Mouse (Mus musculus) midbrain, embryonic 15.5 days (tissue): ENCODE data around the gene Taf1d. TPM values are rescaled to one million over a fixed set of nuclear protein-coding genes. Genes with fewer than 3 reads are reported as not detected.

Experiments used
- ATAC-seq: fragments of 200-750 bp; cut with Nextera tagmentation; replicated peaks from 2 replicates; pipeline ENCODE4 v1.8.0; 2017; ENCODE audit warnings: moderate TSS enrichment
- H3K27ac ChIP-seq: fragments of 300-500 bp; sonication (generic); 2 replicates; pipeline ENCODE4 v1.5.1; 2015; ENCODE audit warnings: mild to moderate bottlenecking, inconsistent platforms
- H3K27me3 ChIP-seq: fragments of 300-500 bp; sonication (generic); replicated peaks from 2 replicates; pipeline ENCODE4 v1.6.1; 2015; ENCODE audit warnings: inconsistent platforms
- H3K36me3 ChIP-seq: fragments of 300-500 bp; sonication (generic); replicated peaks from 2 replicates; pipeline ENCODE4 v1.6.1; 2015; ENCODE audit warnings: inconsistent platforms
- H3K4me1 ChIP-seq: fragments of 300-500 bp; sonication (generic); 2 replicates; pipeline ENCODE4 v1.6.1; 2015; ENCODE audit warnings: inconsistent platforms
- H3K4me2 ChIP-seq: fragments of 300-500 bp; sonication (generic); 2 replicates; pipeline ENCODE4 v1.6.1; 2015; ENCODE audit warnings: inconsistent platforms, mild to moderate bottlenecking, moderate library complexity
- H3K4me3 ChIP-seq: fragments of 300-500 bp; sonication (generic); 2 replicates; pipeline ENCODE4 v1.5.1; 2015; ENCODE audit warnings: mild to moderate bottlenecking, inconsistent platforms
- H3K9ac ChIP-seq: fragments of 300-500 bp; sonication (generic); 2 replicates; pipeline ENCODE4 v1.6.1; 2015; ENCODE audit warnings: mild to moderate bottlenecking, inconsistent platforms
- H3K9me3 ChIP-seq: fragments of 300-500 bp; sonication (generic); 2 replicates; pipeline ENCODE4 v1.6.1; 2016; ENCODE audit warnings: inconsistent platforms
- WGBS: fragments of 180-500 bp; shearing (Covaris S2); methylation state at CpG from one replicate; pipeline ENCODE4 v1.1.7; 2015; ENCODE audit warnings: mixed read lengths; 5-methylcytosine and 5-hydroxymethylcytosine counted together
- polyA plus RNA-seq: library from polyadenylated mRNA; unstranded; fragments of >200 nt; fragmentation: Nextera tagmentation; extraction: Ambion mirVana; gene quantifications from 2 replicates; pipeline ENCODE4 v1.2.1, GENCODE M21; 2015

Taf1d gene
- 41.1 and 48.9 TPM in 2 replicates for polyA plus RNA-seq

DNA sequence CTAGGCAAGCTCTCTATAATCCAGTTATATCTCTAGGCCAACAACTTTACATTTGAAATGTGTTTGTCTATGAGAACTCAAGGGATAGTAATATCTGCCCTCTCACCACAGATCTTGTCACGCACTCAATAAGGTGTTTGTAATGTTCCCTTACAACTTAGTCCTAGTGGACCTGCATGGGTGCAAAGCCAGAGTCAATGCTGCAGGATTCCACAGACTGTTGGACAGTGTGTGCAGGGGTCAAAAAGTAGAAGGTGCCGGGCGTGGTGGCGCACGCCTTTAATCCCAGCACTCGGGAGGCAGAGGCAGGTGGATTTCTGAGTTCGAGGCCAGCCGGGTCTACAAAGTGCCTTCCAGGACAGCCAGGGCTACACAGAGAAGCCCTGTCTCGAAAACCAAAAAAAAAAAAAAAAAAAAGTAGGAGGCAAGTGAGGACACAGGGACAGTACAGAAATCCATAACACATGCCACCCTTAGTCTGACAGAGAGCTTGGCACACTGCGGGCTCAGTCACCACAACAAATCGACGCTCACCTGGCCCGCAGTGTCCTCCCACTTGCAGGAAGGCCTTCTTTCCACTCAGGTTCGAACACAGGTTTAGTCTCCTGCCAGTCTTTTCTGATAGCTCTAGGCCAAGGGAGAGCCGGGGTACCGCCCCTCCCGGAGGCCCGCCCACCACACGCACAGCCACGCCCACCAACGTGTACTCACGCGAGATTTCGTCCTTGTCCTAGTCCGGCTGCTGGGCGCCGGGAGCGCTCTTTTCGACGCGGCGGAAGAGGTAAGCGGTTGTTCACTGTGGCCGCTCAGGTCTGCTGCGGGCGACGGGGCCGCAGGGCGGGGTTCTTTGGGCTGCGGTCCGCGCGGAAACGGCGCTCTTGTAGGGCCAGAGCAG, at the start of gene Taf1d:
Taf1d (plus strand) TSS at position 712 of the 895 bp plus-strand sequence.
- WGBS: 13% methylated on average over 45 of the region's 45 CpGs
- Histone ChIP-seq H3K4me1 (peaks cover 33% of the 10 kb centered on the region), H3K9me3 (no peaks in the 10 kb centered on the region), H3K4me3 (peak within 1 kb of the TSS; percentile 98), H3K27me3 (no peaks in the 10 kb centered on the region), H3K9ac (peak within 1 kb of the TSS; percentile 99), H3K4me2 (peak within 1 kb of the TSS; percentile 74), H3K36me3 (peaks cover 12% of the 10 kb centered on the region), H3K27ac (peak within 1 kb of the TSS; percentile 92)
- peak; percentile 99 for ATAC-seq

DNA sequence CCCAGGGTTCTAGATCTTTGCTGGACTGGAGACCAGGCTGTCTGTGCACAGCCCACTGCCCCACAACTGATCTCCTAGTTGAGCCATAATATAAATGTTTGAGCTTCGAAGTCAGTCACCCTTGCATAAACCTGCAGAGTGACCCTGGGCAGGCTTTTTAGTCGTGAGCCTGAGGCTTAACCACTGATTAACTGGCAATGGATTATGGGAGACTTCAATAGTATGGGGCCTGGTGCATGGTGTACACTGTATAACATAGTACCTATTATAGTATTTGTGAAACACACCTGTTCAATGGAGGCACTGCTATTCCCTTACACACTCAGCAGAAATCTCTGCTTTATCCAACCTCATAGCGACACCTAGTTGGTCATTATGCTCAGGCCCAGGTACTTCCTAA, 49.8 kb upstream of the Taf1d start:
- no peak overlapping the region for H3K9ac ChIP-seq
- no peak overlapping the region for H3K27ac ChIP-seq
- 74% methylated on average over 3 of the region's 3 CpGs for WGBS
- H3K27me3 ChIP-seq: no peaks in the 10 kb centered on the region
- no peak for ATAC-seq
- H3K36me3 ChIP-seq: peaks cover 10% of the 10 kb centered on the region; the same call in 1 of the 2 replicates
- no peak overlapping the region for H3K4me2 ChIP-seq
- H3K4me1 ChIP-seq: no peaks in the 10 kb centered on the region
- no peak overlapping the region for H3K4me3 ChIP-seq
- no peaks in the 10 kb centered on the region for H3K9me3 ChIP-seq

DNA sequence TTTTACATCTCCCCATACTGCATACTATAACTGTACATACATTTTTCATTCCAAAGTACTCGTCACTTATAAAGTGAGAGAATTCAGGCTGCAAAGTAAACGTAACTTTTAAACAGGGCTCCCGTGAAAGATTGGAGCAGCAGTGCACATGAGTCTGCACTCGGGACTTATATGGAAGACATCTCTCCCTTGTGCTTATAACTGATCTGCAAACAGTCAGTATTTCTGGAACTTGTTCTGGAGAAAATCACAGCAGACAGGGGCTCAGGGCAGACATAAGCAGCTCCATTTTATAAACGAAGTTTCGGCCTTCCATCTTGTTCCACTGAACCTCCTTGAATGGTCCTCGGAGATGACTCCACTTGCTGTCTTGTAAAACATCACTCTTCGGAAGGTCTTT, 44.0 kb upstream of the Taf1d start:
- no peak overlapping the region for H3K27ac ChIP-seq
- H3K27me3 ChIP-seq: no peaks in the 10 kb centered on the region
- no peak for ATAC-seq
- H3K9me3 ChIP-seq: no peaks in the 10 kb centered on the region
- 95% methylated on average over 8 of the region's 8 CpGs for WGBS
- no peak overlapping the region for H3K9ac ChIP-seq
- H3K4me3 ChIP-seq: no peak overlapping the region
- H3K4me1 ChIP-seq: no peaks in the 10 kb centered on the region
- H3K36me3 ChIP-seq: peaks cover 55% of the 10 kb centered on the region
- no peak overlapping the region for H3K4me2 ChIP-seq

DNA sequence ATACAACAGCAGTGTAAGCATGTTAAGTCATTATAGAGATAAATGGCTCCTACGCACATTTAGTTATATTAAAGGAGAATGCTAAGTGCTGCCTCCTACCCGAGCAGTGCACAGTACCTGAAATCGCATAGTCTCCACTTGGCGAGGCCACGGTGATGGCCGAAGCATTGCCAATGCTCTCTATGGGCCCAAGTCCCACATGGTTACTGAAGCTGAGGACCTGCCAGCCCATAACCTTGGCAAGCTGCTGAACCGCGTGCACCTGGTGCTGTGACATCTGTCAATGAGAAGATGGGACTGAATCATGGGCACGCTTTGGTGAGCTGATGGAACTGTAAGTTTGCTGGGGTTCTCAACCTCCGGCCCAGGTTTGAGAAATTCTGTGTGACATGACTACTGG, 42.5 kb upstream of the Taf1d start:
- Histone ChIP-seq H3K4me2 (no peak overlapping the region), H3K9ac (no peak overlapping the region), H3K36me3 (peaks cover 67% of the 10 kb centered on the region), H3K27me3 (no peaks in the 10 kb centered on the region), H3K9me3 (no peaks in the 10 kb centered on the region), H3K27ac (no peak overlapping the region), H3K4me1 (no peaks in the 10 kb centered on the region), H3K4me3 (no peak overlapping the region)
- 95% methylated on average over 10 of the region's 10 CpGs for WGBS
- no peak for ATAC-seq

DNA sequence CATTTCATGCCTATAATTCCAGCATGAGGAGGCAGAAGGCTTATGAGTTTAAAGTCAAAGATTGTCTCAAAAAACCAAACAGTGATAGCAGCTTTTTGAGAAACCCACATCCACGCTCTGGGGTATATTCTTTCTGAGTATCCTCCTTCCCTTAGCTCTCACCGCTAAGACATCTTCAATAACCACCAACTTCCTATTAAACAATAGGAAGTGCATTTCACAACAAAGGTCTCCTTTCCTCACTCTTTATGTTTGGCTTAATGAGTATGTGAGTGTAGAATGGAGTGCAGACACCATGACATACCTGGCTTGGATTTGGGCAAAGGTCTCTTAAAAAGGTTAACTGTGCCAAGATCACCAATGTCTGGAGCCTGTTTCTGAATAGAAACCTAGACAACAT, 32.0 kb upstream of the Taf1d start:
- Histone ChIP-seq H3K27ac (no peak overlapping the region), H3K9me3 (no peaks in the 10 kb centered on the region), H3K4me3 (no peak overlapping the region), H3K27me3 (no peaks in the 10 kb centered on the region), H3K4me2 (no peak overlapping the region), H3K9ac (no peak overlapping the region), H3K36me3 (peaks cover 71% of the 10 kb centered on the region), H3K4me1 (peaks cover 15% of the 10 kb centered on the region)
- WGBS: 93% methylated on average over 2 of the region's 2 CpGs
- ATAC-seq: no peak

DNA sequence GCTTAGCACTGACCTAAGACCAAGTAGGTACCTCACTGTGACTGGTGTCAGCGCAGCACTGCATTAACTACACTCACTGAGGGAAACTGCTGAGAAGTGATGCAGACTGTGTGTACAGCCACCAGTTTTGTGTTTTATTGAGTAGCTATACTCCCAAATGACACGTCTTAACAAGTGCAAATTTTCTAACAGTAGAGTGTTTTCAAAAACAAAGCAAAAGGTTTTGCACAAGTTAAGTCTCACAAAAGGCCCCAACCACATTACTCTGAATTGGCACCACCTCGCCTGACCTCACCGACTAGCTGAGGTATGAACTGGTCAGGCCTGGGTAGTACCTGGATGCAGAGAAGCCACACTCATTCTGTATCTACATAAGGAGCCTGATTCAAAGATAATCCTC, 29.2 kb upstream of the Taf1d start:
- Histone ChIP-seq H3K36me3 (peaks cover 43% of the 10 kb centered on the region), H3K27me3 (no peaks in the 10 kb centered on the region), H3K9ac (no peak overlapping the region), H3K4me3 (no peak overlapping the region), H3K4me1 (peaks cover 28% of the 10 kb centered on the region), H3K9me3 (no peaks in the 10 kb centered on the region), H3K4me2 (no peak overlapping the region), H3K27ac (no peak overlapping the region)
- no peak for ATAC-seq
- 95% methylated on average over 4 of the region's 4 CpGs for WGBS

DNA sequence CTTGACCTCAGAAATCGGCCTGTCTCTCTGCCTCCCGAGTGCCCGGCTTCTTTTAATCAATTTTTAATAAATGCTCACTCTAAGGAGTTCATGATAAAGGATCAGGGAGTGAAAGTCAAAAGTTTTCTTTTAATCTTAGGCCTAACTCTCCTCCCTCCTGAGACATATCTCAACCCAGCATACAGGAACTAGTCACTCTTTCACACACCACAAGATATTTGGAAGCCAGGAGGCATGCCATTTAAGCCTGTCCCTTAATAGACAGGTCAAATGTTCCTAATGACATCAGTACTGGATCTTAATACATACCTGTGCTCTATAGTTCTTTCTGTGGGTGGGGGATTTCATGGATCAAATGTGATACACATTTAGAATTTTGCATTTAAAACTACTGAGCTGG, 27.7 kb upstream of the Taf1d start:
- no peaks in the 10 kb centered on the region for H3K27me3 ChIP-seq
- peaks cover 29% of the 10 kb centered on the region for H3K36me3 ChIP-seq
- H3K4me2 ChIP-seq: no peak overlapping the region
- H3K4me1 ChIP-seq: peaks cover 28% of the 10 kb centered on the region
- no peaks in the 10 kb centered on the region for H3K9me3 ChIP-seq
- H3K4me3 ChIP-seq: no peak overlapping the region
- no peak overlapping the region for H3K9ac ChIP-seq
- no peak overlapping the region for H3K27ac ChIP-seq
- no peak for ATAC-seq
- WGBS: 92% methylated on average over 3 of the region's 3 CpGs

DNA sequence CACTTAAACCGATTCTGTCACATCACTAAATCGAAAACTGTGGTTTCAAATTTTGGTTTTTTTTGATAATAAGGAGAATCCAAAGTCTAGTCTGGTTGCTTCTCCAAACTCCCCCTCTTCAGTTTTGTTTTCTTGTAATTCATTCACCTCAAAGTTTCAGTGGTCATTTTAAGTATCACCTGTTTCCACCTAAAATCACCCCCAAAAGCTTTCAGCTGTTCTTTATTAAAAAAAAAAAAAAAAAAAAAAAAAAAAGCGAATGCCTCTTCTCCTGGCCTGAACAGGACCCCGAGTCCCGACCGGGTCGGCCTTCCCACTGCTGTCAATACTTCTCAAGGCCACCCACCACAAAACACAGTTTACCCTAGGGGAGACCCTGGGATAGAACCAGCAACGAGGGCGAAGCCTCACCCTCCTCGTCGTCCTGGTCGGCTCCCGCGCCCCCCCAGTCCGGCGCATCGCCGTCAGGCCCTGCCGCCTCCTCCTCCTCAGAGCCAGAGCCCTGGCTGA, 26.8 kb upstream of the Taf1d start:
- Histone ChIP-seq H3K27ac (peak overlapping the region; percentile 89), H3K9ac (peak overlapping the region; percentile 99), H3K9me3 (no peaks in the 10 kb centered on the region), H3K4me2 (peak overlapping the region; percentile 60), H3K27me3 (no peaks in the 10 kb centered on the region), H3K36me3 (peaks cover 21% of the 10 kb centered on the region), H3K4me3 (peak overlapping the region; percentile 90), H3K4me1 (peaks cover 28% of the 10 kb centered on the region)
- 9% methylated on average over 19 of the region's 19 CpGs for WGBS
- peak; percentile 74; the same call in 1 of the 2 replicates for ATAC-seq

DNA sequence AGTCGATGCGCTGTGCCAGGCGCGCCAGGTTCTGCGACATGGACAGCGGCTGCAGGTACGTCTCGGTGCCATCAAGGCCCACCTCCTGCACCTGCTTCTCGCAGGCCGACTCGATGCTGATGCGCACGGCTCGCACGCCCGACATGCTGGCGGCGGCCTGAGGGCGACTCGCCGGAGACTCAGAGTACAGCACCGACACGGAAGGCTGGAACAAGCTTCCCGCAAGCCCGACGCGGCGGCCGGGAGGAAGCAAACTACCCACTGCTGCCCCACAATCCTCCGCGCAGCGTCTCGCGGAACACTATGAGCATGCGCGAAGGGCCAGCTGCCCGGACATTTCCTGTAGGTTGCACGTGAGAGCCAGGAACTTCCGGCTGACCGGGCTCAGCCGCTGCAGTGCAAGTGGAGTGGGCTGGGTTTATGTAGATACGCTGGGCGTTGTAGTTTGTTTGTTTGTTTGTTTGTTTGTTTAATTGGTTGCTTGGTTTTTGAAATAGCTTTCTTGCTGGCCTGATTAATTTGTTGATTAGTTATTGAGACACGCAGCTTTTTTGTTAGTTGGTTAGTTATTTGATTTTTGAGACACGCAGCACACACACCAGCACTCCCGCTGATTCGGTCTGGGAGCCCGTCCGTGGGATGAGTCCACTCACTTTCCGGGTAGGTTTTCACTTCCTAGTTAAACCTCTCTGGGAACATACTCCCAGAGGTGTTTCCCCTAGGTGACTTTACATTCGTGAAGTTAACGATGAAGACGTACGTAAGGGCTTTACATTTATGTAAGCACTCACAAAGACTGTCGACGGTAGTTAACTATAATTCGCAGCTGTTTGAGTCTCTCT, 26.1 kb upstream of the Taf1d start, which contains the start of gene Med17:
Med17 (minus strand) TSS at position 283 of the 842 bp plus-strand sequence.
- peak; percentile 99 for ATAC-seq
- Histone ChIP-seq H3K4me2 (peak within 1 kb of the TSS; percentile 60), H3K27me3 (no peaks in the 10 kb centered on the region), H3K9me3 (no peaks in the 10 kb centered on the region), H3K27ac (peak within 1 kb of the TSS; percentile 89), H3K9ac (peak within 1 kb of the TSS; percentile 99), H3K4me1 (peaks cover 28% of the 10 kb centered on the region), H3K36me3 (peaks cover 15% of the 10 kb centered on the region), H3K4me3 (peak within 1 kb of the TSS; percentile 90)
- WGBS: 1% methylated on average over 57 of the region's 57 CpGs

DNA sequence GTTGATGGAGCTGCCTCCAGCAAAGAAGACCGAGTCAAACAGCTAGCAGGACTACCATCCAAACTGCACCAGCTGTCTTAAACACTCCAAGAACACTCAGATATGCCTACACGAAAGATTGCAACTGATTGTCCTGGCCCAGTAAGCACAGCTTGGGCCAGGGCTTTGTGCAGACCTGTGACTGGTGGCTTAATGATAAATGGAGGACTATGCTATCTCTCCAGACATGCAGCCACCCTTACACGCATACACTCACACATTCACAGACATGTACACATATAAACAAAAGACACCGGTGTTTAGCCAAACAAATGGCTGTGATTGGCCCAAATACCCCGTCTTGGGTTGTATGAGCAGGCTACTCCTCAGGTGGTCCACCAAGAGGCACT, 25.5 kb upstream of the Taf1d start:
- Histone ChIP-seq H3K9me3 (no peaks in the 10 kb centered on the region), H3K4me1 (peaks cover 28% of the 10 kb centered on the region), H3K27me3 (no peaks in the 10 kb centered on the region), H3K27ac (peak overlapping the region; percentile 89; the same call in 1 of the 2 replicates), H3K4me3 (peak overlapping the region; percentile 90), H3K36me3 (peaks cover 8% of the 10 kb centered on the region), H3K4me2 (peak overlapping the region; percentile 60), H3K9ac (peak overlapping the region; percentile 99)
- ATAC-seq: peak; percentile 17
- WGBS: 47% methylated on average over 5 of the region's 5 CpGs

DNA sequence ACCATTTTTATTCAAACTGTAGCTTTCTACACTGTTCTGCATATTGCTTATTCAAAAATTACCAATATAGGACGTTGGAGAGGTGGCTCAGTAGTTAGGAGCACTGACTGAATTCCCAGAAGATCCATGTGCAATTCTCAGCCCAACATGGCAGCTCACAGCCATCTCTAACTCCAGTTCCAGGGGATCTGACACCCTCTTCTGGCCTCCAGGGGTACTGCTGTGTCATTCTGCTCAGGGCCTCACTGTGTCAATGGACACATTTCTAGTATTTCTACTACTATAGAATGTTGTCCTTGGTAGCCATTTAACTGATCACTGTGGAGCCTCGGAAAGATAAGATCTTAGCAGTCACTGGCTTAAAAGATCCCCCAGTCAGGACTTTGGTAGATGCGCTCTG, 20.6 kb upstream of the Taf1d start:
- Histone ChIP-seq H3K4me2 (no peak overlapping the region), H3K36me3 (peaks cover 9% of the 10 kb centered on the region; the same call in 1 of the 2 replicates), H3K4me3 (no peak overlapping the region), H3K9me3 (no peaks in the 10 kb centered on the region), H3K27me3 (no peaks in the 10 kb centered on the region), H3K27ac (no peak overlapping the region), H3K9ac (no peak overlapping the region), H3K4me1 (peaks cover 9% of the 10 kb centered on the region)
- WGBS: 72% methylated on average over 3 of the region's 3 CpGs
- ATAC-seq: no peak

DNA sequence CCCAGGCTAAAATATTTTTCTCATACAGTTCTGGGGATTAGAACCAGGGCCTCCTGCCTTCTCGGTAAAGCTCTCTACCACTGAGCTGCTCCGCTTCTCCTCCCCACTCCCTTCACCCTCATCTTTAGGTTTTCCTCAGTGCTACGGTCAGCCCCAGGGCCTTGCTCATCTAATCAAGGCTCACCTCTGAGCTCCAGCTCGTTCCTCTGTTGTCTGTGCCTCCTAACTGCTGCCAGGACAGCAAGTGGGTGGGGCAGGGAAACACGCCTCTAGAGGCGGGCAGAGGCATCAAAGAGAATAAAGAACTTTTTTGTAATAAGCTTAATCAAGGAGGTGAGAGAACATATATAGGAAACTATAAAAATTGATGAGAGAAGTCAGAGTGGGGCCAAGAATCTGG, 18.2 kb upstream of the Taf1d start:
- no peak overlapping the region for H3K4me2 ChIP-seq
- WGBS: 53% methylated on average over 6 of the region's 6 CpGs
- H3K27ac ChIP-seq: no peak overlapping the region
- no peak overlapping the region for H3K4me3 ChIP-seq
- H3K9me3 ChIP-seq: no peaks in the 10 kb centered on the region
- H3K4me1 ChIP-seq: no peaks in the 10 kb centered on the region
- H3K27me3 ChIP-seq: no peaks in the 10 kb centered on the region
- peaks cover 14% of the 10 kb centered on the region; the same call in 1 of the 2 replicates for H3K36me3 ChIP-seq
- no peak overlapping the region for H3K9ac ChIP-seq
- ATAC-seq: no peak
